Mouse (Mus musculus) mouse embryonic stem cell (cell line): ENCODE data around the gene Dnajb1.
"Not testable (repeated sequence)": the region's sequence is repeated elsewhere in the genome, so short reads cannot be mapped to it uniquely, and the experiment has no call there.

Experiments
- in situ Hi-C, 2 experiments: fragments of 300-500 bp; cut with MboI; formaldehyde crosslinking; loops; 1 replicate in 1 of 2; 3 replicates in 1 of 2; pipeline ENCODE4 v1.14.3; 2019 to 2020; ENCODE audit warnings: low sequenced_read_pairs in 2 of 2, low pct_unique_long_range_greater_than_20kb in 1 of 2, mixed read lengths in 1 of 2; ENCODE audit not compliant: unreplicated experiment in 1 of 2

Gene Dnajb1

DNA sequence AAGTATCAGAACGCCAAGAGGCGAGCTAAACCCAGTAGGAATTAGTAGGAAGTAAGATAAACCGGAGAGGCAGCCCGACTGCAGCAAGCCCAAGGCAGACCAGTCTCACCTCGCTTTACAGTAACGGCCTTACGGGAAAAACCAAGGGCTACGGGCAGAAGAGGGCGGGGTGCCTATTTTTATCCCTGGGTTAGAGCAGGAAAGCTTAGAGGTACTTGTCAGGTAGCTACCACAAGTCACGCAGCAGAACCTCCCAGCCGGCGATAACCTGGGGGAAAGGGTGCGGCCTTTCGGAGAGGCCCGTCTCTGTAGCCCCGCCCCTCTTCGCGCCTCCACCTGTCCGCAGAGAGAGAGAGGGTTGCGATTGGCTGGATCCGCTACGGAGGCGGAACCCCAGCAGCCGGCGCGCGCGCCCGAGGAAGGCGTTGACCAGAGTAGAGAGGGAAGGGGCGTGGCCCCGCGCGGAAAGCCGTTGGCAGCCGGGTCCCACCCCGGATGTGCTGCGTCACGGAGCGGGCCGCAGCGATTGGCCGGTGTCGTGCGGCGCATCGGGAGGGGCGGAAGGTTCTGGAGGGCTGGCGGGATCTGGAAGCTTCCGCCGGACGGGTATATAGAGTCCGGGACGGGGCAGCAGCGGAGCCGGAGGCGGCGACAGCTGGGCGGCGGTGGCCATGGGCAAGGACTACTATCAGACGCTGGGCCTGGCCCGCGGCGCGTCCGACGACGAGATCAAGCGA is at the start of gene Dnajb1, which contains the start of gene Tecr:
Gene Dnajb1, plus strand, starts transcription at position 533 of the 737 bp plus-strand sequence.
Gene Tecr, minus strand, starts transcription at position 311 of the 737 bp plus-strand sequence.
- in situ Hi-C loops, result no loop called here

- in situ Hi-C loops, result no loop called here
Measured at GRCm38 (mm10) chr8:83562669-83563068, 45.3 kb upstream of the Dnajb1 start.

DNA sequence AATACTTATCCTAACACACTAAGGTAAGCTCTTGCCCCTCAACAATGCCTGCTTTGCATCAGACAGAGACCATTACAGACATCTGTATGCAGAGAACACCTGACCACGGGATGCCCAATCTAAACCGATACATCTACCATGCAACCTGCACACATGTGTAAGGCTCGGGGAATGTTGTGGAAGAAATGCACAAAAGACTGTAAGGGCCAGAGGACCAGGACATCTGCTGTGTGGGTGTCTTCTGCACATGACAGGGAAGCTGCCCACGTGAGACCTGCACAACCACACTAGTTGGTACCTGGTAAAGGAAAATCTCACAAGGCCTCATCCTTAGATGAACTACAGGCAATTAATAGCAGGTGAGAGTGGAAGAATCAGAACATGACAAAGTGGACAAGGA is 44.7 kb upstream of the Dnajb1 start:
- in situ Hi-C loops, result no loop called here

DNA sequence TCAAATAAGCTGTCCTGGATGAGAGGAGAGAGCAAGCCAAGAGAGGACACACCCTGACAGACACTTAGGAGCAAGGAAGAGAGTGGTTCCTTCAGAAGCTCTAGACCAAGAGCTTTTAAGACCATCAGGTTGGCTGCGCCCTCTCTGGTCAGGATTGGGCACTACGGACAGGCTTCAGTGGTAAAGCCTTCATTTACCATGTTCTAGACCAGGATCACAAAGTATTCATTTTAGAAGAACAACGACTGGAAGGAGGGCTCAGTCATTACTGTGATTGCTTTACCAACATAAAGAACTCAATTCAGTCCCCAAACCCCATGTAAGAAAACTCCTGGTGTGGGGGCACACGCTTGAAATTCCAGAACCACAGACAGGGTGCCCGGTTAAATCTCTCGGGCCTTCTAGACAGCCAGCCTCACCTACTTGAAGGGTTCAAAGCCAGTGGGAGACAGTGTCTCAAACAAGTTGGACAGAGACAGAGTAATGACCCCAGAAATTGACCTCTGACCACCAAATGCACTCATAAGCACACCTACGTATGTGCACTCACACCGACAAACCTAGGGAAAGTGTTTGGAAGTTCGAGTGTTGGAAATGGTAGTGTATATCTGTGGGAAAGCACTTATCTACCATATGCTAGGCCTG is 42.1 kb upstream of the Dnajb1 start:
- in situ Hi-C loops, result no loop called here

- in situ Hi-C loops, result no loop called here
Measured at GRCm38 (mm10) chr8:83566469-83567395, 41.3 kb upstream of the Dnajb1 start, which contains the start of gene Ndufb7. Ndufb7 (plus strand) TSS chr8:83566671.

DNA sequence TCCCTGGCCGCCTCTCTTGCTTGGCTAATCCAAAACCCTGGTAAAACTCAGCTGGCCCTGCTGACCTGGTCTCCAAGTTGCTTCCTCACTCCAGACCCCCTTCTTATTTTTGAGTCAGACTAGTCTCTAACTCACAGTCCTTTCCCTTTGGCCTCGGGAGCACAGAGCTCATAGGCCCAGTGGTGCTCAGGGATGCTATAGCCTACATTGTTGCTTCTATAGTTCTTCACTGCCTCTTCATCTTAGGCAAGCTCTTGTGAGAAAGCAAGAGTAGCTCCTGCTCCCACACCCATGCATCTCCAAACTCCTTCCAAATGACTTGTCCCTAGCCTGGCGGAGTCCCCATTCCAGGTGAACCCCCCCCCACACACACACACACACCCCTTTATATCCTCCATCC is 40.3 kb upstream of the Dnajb1 start:
- in situ Hi-C loops, result no loop called here

- in situ Hi-C loops, result no loop called here
Measured at GRCm38 (mm10) chr8:83568128-83568527, 39.9 kb upstream of the Dnajb1 start.

DNA sequence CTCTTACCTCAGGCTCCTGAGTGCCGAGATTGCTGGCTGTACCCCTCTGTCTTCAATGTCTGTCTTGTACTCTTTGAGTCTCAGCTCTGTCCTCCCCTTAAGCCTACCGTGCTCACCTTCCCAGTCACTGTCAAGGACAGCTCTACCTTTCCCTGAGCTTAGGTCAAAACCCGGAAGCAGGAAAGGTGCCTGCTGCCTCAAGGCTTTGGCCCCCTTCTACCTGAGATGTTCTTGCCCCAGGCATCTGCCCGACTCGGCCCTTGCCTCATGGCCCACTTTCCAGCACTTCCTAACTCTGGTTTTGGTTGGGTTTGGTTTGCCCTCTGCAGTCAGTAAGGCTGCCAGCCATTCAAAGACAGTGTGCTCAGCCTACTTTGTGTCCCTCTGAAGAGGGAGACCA is 39.2 kb upstream of the Dnajb1 start:
- in situ Hi-C loops, result no loop called here

DNA sequence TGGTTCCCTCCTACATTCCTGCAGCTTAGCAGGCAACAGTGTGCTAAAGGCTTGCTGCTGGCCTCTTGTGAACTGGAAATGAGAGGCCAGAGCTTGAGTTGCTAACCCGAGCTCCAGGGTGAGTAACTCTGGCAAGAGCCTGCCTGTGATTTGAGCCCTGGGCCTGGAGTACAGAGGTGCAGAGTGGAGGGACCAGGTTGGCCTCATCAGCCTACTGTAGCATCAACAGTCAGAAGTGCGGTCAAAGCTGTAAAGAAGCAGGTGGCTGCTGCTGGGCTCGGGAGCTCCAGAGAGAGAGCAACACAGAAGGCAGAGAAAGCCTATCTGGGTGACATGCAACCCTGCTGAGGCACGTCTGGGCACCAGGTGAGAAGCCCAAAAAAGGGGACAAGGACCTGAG is 38.8 kb upstream of the Dnajb1 start:
- in situ Hi-C loops, result no loop called here

DNA sequence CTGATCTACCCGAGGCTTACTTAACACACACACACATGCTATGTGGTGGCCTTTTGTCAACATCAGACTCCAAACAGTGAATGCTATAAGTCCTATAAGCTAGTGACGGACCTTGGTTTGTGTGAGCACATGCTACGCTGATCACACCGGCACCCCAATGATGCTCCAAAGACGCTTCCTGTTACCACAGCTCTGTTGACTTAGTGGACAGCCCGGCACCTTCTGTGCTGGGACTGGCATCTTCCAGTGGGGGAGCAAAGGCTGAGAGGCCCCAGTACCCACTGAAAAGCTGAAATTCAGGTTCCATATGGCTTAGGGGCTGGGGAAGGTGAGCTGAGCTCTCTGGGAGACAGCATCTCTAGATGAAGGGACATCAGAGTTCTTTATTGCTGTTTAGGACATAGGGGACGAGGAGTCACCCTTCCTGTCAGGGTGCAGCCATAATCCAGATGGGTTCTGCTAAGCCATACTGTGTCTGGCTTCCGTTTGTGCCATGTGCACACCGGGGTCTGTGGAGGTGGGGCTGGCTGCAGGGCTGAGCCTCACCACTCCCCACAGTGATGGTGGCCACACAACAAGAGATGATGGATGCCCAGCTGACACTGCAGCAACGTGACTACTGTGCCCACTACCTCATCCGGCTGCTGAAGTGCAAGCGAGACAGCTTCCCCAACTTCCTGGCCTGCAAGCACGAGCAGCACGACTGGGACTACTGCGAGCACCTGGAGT is 37.6 kb upstream of the Dnajb1 start:
- in situ Hi-C loops, result no loop called here

GRCm38 (mm10) chr8:83571001-83571340 is 37.0 kb upstream of the Dnajb1 start:
- in situ Hi-C loops, result not testable (repeated sequence)

DNA sequence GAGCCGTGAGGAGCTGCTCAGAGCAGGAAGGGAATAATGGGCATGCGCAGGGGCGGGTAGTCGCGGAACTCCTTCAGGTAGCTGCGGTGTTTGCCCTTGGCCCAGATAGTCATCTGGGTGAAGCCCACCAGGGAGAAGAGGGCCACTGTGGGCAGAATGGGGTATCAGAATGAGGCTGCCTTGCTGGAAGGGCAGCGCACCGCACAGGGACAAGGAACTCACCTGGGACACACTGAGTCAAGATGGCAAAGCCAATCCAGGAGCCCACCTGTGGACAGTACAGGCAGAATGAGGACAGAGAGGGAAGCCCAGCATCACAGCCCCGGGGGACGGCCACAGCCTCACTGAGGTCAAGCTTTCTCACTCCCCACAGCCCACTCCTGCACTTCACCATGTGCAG is 36.2 kb upstream of the Dnajb1 start:
- in situ Hi-C loops, result no loop called here

DNA sequence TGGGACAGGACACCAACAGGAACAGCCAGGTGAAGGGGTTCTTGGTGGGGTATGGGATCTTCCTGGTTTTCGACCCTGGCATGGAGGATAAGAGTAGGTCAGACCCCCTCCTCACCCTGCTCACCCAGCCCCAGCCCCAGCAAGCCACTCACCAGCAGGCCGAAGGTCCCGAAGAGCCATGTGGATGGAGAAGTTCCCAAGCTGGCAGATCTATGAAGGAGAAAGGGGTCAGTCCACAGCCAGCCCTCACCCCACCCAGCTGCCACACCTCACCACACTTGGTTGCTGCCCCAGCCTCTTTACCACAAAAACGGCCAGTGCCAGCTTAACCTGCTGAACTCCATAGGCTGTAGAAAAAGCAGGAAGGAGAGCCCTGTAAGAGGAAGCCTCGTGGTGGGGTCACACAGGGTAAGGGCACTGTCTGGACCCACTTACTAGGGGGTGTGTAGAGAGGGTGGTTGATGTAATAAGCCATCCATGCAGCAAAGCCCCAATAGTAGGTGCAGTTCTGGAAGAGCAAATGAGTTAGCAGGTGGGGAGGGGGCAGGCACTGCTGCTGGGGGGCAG is 35.7 kb upstream of the Dnajb1 start:
- in situ Hi-C loops, result no loop called here

GRCm38 (mm10) chr8:83573140-83573875 is 34.7 kb upstream of the Dnajb1 start:
- in situ Hi-C loops, result no loop called here

- in situ Hi-C loops, result no loop called here
Measured at GRCm38 (mm10) chr8:83574631-83575315, 33.2 kb upstream of the Dnajb1 start.

DNA sequence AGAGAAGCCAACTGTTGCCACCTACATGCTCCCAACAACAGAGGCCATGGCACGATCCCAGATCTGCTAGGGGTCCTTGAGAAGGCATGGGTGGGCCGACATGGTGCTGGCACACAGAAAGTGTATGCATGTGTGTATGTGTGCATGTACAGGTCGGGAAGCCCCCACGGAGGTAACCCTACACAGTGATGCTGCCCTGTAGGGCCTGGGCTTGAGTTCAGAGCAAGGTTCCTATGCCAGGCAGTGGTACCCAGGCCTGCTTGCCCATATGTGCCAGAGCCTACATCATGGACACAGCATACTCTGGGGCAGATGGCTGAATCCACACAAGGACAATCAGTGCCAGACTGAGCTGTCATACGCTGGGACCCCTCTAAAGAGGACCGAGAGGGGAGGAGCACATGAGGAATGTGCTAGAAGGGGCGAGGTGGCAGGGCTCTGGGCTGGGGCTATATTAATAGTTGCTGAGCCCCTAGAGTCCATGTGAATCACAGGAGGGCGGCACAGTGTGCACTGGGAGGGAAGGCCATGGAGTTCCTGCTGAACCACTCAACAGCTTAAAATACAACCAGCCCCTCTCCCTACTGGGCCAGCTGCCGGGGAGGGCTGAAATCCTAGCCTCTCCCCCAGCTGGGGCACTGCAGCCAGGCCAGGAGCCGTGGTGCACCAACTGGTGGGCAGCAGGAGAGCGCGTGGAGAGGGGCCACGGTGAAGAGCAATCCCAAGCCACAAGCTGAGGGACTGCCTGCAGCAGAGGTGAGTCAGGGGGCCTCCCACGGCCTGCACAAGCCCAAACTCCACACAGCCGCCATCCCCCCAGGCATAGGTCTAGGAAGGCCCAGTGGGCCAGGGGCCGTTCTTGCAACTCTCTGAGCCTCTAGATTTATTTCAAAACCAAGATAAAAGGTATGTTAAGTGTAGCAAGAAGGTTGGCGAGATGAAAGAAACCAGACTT is 32.2 kb upstream of the Dnajb1 start:
- in situ Hi-C loops, result no loop called here
